Mouse (Mus musculus) frontal cortex, postnatal 36 days (tissue): ENCODE results near the gene Mfsd4a.
A peak's percentile ranks its signal among the peaks of the same experiment; 100 is the strongest.

Experiments used
- DNase-seq, 2 experiments: peaks; one replicate each; pipeline ENCODE4 v3.0.0; 2022; ENCODE audit warnings: low spot score in 2 of 2

Gene Mfsd4a

DNA sequence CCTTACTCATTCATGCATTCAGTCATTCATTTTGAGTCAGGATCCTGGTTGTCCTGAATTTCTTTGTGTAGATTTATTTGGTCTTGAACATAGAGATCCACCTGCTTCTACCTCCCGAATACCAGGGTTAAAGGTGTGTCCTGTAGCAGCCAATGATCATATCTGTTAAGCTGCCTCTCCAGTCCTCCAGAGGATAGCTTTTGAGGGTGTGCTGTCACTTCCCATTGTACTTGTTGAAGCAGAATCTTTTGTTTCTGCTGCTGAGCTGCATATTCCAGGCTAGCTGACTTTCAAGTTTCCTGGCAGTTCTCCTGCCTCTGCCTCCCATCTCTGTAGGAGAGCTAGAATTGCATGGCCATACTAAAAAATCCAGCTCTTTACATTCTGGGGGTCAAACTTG, 51.2 kb downstream of the Mfsd4a start:
- DNase-seq = no peak

DNA sequence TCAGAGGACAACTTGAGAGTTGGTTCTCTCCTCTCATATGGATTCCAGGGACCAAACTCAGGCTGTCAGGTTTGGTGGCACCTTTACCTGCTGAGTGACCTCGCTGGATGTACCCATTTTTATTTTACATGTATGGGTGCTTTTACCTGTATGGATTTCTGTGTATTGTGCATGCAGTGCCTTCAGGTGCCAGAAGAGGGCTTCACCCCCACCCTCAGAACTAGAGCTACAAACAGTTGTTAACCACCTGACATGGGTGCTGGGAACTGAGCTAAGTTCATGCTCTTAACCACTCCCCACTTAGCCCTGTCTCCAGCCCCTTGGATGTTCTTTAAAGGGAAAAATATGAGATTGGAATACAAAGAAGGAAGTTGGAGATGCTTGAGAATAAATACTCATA, 53.1 kb downstream of the Mfsd4a start:
- DNase-seq = no peak

DNA sequence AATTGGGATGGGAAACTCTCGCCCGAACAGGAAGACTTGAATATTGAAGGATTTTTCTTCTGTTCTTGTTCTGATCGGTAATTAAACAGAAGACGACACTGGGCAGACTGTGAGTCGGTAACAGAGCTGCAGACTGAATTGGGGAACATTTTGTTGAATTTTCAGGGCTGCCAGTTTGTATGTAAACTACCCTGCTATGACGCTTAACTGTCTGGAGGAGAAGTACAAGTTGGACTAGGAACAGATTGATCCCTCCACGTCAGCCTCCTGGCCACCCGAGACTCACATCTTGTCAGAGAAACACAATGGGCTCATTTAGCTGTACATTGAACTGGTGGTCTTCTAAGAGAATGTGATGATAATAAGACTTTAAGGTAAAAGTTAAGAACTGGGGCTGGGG, 55.0 kb downstream of the Mfsd4a start:
- DNase-seq = no peak

DNA sequence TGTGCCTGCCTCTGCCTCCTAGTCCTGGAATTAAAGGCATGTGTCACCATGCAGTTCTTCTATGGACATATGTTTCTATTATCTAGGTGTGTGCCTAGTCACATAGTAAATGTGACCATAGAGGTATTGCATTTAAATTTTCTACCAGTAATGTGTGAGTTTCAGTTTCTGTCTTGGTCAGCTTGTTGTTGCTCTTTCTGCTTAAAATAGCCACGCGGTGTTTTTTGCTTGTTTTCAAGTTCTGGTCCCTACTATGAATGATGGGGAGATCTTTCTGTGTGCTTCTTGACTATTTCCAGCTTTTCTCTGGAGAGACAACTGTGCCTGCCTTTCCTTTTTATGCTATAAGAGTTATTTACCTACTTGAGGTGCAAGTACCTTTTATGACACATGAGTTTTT, 56.1 kb downstream of the Mfsd4a start:
- DNase-seq = no peak

- no peak for DNase-seq
Observed at GRCm38 (mm10) chr1:132010632-132011501, 57.0 kb downstream of the Mfsd4a start.

- DNase-seq = no peak
Observed at GRCm38 (mm10) chr1:132008881-132009644, 58.8 kb downstream of the Mfsd4a start.

DNA sequence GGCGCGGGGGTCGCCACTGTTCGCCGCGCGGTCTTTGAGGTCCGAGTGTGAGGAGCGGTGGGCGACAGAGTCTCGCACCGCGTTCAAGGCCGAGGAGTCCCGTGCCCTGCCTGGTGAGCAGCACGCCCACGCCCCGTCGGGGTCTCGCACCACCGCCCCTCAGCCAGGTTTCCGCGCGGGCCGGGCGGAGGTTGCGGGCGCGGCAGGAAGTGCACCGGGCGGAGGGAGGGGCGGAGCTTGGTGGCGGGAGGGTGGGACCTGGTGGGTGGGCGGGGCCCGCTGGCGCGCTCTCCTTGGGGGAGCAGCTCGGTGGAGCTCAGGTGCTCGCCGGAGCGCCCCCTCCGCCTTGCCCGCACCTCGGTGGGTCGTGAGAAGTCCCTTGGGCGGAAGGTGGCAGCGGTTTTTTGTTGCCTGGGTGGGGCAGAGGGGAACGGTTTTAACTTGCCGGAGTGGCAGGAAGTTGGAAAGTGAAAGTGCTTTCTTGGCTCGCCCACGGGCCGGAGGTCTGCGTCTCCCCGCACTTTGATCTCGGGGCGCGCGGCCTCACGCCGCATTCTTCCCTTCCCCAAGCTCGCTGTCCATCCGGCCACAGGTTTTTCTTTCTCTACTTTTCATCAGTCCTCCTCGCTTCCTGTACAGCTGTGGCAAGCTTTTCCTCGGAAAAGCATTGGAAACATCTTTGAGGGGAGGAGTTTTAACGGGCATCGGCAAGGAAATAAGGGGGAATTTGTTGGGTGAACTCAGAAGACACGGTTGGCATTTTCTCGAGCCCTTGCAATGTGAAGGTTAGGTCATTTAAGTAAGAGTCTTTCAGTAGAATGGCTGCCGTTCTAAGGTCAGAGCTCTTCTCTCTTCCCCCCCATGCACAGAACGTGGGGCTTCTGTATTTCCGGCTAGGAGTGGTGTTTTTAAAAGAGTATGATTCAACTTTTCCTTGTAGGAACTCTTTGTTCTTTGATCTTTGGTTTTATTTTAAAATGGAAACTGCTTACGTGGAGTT, 59.7 kb downstream of the Mfsd4a start:
- DNase-seq = peak; percentile 77 to 83

- peak; percentile 85 to 86 for DNase-seq
Observed at GRCm38 (mm10) chr1:132007282-132007815, 60.5 kb downstream of the Mfsd4a start, which contains the start of gene Elk4. Gene Elk4 (plus strand): TSS chr1:132007607.

DNA sequence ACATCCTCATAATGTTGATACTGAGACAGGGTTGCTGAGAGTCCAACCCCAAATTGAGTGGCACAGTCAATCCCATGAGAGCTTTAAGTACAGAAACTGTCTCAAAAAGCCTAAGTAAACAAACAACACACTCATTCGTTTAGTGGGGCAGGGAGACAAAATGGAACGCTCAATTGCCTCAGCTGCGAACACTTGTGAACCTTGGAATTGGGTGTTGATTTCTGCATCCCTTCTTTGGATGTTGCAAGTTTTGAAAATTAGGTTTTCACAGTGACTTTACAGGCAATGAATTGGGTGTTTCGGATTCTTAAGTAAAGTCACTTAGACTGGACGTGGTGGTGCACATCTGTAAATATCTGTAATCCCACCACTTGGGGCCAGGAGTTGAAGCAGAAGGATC, 61.1 kb downstream of the Mfsd4a start:
- DNase-seq = no peak

GRCm38 (mm10) chr1:132006046-132006445, 61.8 kb downstream of the Mfsd4a start:
- DNase-seq = no peak

- DNase-seq = no peak
Observed at GRCm38 (mm10) chr1:132005466-132005865, 62.4 kb downstream of the Mfsd4a start.

GRCm38 (mm10) chr1:132004574-132005180, 63.2 kb downstream of the Mfsd4a start:
- no peak for DNase-seq

- DNase-seq = no peak
Observed at GRCm38 (mm10) chr1:132003817-132004216, 64.0 kb downstream of the Mfsd4a start.

DNA sequence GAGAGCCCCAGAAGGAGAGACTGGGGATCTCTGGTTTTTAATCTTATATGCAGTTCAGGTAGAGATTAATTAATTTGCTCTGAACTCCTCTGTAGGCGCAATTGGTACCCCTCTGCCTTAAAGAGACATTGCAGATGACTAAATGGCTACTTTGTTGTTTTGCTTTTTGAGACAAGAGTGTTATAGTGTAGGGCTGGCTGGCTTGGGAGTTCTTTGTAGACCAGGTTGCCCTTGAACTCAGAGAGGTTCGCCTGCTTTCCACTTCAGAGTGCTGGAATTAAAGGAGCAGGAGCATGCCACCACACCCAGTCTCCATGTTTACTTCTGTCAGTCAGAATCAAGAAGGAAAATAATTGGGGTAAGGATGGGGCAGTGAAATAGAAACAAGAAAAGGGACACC, 64.8 kb downstream of the Mfsd4a start:
- DNase-seq = no peak

DNA sequence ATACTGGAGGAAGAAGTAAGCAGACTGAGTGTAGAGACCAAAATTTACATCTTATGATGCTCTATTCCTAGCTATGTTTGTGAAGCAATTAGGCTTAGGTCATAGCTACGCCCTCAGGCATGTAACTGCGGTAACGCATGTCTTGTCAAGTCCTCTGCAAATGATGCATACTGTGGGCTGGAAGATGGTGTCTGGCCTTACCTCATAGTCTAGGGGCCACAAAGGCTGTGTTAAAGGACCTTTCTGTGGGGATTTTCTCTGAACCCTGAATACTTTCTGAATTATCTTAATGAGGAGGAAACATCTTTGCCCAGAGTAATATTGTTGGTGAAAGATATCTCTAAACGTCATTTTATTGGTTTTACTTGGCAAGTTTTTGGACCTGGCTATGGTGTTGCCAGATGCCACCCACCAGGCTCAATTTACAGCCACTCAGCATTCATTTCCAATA, 66.0 kb downstream of the Mfsd4a start:
- no peak for DNase-seq

- no peak for DNase-seq
Observed at GRCm38 (mm10) chr1:132000506-132000905, 67.4 kb downstream of the Mfsd4a start.

GRCm38 (mm10) chr1:131995062-131995461, 72.8 kb downstream of the Mfsd4a start:
- peak in 1 of 2 experiments; percentile 62 for DNase-seq

DNA sequence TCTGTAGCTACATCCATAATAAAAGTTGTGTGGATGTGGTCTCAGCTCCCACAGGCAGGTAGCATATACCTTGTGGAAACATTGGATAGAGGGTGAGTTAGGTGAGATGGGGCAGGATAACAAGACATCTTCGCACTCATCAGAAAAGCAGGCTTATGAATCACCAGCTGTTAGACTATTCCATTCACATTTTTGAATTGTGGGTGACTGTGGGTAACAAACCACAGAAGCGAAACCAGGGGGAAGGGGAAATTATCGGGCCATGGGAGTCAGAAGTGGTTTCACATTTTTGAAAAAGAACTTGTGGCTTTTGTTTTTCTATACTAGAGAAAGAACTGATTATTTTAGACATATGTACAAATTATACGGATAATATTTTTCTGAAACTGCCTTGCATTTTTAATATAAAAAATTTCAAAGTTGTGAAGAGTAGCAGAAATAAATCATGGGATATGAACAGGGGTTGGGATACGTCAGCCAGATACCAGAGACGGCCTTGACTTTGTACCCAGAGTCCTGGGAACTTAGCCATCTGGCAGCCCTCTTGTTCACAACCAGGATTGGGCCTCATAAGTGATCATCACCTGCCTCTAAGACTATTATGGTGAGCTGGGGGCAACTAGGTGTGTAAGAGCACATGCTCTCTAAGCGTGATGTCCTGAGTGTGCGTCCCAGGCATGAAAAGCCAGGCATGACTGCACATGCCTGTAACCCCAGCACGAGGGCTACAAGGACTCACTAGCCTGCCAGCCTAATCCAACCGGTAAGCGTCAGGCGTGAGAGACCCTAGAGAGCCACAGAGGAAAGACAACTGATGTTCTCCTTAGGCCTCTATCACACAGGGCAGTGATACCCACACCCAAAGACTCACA, 74.5 kb downstream of the Mfsd4a start:
- no peak for DNase-seq

DNA sequence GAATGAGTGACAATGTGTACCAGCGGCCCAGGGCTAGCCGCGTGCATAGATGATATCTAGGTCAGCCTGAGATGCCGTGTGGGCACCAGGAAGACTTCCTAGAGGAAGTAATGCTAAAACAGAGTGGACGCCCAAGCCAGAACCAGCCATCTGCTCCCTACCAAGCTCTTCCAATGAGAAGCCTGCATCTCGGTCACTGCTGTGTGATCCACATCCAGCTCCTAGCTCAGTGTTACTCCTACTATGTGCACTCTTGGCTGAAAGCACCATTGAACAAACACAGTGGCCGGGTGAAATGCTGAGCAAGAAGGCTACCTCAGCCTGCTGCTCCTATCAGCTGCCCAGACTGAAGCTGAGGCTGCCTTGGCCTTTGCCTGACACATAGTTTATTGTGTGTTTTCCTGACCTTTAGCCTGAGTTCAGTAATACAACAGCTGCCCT, 75.3 kb downstream of the Mfsd4a start:
- DNase-seq = no peak
